Mouse (Mus musculus): ENCODE results near the gene Dct. TPM values are rescaled to one million over a fixed set of nuclear protein-coding genes. Genes with fewer than 3 reads are reported as not detected.
A peak's percentile ranks its signal among the peaks of the same experiment; 100 is the strongest.

Gene Dct
- total and polyA plus RNA-seq, 2 experiments from 2014 or later, result 0.44 to 0.49 TPM

DNA sequence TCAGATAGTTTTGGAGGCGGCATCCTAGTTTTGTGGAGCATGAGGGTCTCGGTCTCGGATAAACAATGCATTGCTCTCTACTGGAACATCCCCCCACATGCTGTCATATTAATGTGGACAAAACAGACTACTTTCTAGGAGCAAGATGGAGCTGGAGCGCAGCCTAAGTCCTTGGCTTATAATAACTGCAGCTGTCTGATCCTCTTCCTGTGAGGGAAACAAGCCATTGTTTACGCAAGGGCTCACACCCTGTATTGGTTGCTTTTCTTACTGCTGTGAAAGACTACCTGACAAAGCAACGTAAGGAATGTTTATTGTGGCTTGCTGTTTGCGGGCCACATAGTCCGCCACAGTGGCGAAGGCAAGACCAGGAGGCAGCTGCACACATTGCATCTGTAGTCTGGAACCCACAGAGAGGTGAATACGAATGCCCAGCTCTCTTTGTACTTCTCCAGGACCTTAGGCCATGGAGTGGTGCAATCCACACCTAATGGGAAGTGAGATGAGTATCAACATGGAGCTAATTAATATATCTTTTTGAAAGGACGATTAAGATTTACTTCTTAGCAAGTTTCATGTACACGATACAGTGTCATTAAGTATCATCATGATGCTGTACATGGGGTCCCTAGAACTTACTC, 17.5 kb upstream of the Dct start:
- WGBS, result 85% methylated on average over 12 of the region's 12 CpGs
- Histone ChIP-seq H3K4me1 (ENCODE audit: insufficient read depth, low read length) (no peaks in the 10 kb centered on the region), H3K36me3 (ENCODE audit: insufficient read depth, low read length) (no peaks in the 10 kb centered on the region), H3K4me2 (ENCODE audit: low read depth, low read length, poor library complexity, severe bottlenecking) (no peak overlapping the region), H3K9ac (replicated peaks; ENCODE audit: low read length, poor library complexity, severe bottlenecking) (no peak overlapping the region), H3K4me3 (ENCODE audit: low read depth, low read length) (no peak overlapping the region), H3K27ac (ENCODE audit: low read depth, low read length) (no peak overlapping the region), H3K27me3 (ENCODE audit: insufficient read depth, low read length) (no peaks in the 10 kb centered on the region), H3K9me3 (ENCODE audit: low read length) (no peaks in the 10 kb centered on the region)
- TF ChIP-seq CTCF (IDR thresholded peaks at IDR 0.05), result no peak
- ATAC-seq (ENCODE audit: low FRiP score), result no peak
- no peak for DNase-seq (ENCODE audit: low spot score)

DNA sequence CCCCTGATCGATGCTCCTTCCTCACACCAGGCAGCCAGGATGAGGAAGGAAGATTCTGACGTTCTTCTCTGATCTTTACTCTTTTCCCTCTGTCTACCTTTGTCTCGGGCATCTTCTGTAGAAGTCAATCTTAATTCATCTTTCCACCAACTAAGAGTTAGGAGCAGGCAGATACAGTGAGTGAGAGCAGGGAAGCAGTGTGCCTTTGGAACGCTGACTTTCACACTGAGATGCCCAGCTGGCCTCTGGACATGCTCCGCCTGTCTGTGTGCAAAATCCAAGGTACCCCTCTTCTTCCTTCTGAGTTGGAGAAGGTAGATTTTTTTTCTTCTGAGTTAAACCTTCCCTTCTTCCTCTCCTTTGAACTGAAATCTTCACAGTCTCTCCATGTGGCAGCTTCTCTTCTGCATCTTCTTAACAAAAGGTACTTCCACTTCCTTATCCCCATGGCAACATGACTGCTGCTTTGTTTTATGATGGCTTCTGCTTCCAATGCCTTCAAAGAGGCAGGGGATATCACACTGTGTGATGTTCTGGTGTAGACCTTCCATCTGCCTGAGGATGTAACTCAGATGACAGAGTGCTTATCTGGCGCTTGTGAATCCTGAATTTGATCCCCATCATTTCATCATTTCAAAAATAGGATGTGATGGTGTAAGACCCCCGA, 9.9 kb upstream of the Dct start:
- no peaks in the 10 kb centered on the region for H3K36me3 ChIP-seq (ENCODE audit: insufficient read depth, low read length)
- DNase-seq (ENCODE audit: low spot score) (peak; percentile 14), ATAC-seq (ENCODE audit: low FRiP score) (peak; percentile 73)
- H3K27me3 ChIP-seq (ENCODE audit: insufficient read depth, low read length), result no peaks in the 10 kb centered on the region
- H3K9ac ChIP-seq (replicated peaks; ENCODE audit: low read length, poor library complexity, severe bottlenecking), result no peak overlapping the region
- no peak overlapping the region for H3K4me3 ChIP-seq (ENCODE audit: low read depth, low read length)
- H3K9me3 ChIP-seq (ENCODE audit: low read length), result no peaks in the 10 kb centered on the region
- no peak overlapping the region for H3K27ac ChIP-seq (ENCODE audit: low read depth, low read length)
- H3K4me2 ChIP-seq (ENCODE audit: low read depth, low read length, poor library complexity, severe bottlenecking), result no peak overlapping the region
- 68% methylated on average over 7 of the region's 7 CpGs for WGBS
- TF ChIP-seq CTCF (IDR thresholded peaks at IDR 0.05), result no peak
- H3K4me1 ChIP-seq (ENCODE audit: insufficient read depth, low read length), result no peaks in the 10 kb centered on the region

DNA sequence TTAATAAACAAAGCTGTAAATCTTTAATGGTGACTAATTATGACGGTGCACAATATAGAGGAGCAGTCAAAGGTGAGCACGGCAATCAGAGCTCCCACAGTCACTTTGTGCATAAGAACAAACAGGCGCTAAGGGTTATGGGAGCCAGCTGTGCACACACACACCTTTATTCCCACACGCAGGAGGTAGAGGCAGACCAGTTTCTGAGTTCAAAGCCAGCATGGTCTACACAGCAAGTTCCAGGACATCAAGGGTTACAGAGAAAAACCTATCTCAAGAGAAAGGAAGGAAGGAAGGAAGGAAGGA, 6.5 kb upstream of the Dct start:
- 88% methylated on average over 4 of the region's 4 CpGs for WGBS
- no peak for ATAC-seq (ENCODE audit: low FRiP score)
- no peaks in the 10 kb centered on the region; the same call in 1 of the 2 replicates for H3K27me3 ChIP-seq (ENCODE audit: insufficient read depth, low read length)
- no peak for DNase-seq (ENCODE audit: low spot score)
- H3K4me1 ChIP-seq (ENCODE audit: insufficient read depth, low read length), result no peaks in the 10 kb centered on the region
- no peak overlapping the region for H3K4me2 ChIP-seq (ENCODE audit: low read depth, low read length, poor library complexity, severe bottlenecking)
- no peaks in the 10 kb centered on the region for H3K9me3 ChIP-seq (ENCODE audit: low read length)
- no peak overlapping the region for H3K9ac ChIP-seq (replicated peaks; ENCODE audit: low read length, poor library complexity, severe bottlenecking)
- H3K36me3 ChIP-seq (ENCODE audit: insufficient read depth, low read length), result no peaks in the 10 kb centered on the region
- no peak overlapping the region for H3K27ac ChIP-seq (ENCODE audit: low read depth, low read length)
- no peak for TF ChIP-seq CTCF (IDR thresholded peaks at IDR 0.05)
- H3K4me3 ChIP-seq (ENCODE audit: low read depth, low read length), result no peak overlapping the region

DNA sequence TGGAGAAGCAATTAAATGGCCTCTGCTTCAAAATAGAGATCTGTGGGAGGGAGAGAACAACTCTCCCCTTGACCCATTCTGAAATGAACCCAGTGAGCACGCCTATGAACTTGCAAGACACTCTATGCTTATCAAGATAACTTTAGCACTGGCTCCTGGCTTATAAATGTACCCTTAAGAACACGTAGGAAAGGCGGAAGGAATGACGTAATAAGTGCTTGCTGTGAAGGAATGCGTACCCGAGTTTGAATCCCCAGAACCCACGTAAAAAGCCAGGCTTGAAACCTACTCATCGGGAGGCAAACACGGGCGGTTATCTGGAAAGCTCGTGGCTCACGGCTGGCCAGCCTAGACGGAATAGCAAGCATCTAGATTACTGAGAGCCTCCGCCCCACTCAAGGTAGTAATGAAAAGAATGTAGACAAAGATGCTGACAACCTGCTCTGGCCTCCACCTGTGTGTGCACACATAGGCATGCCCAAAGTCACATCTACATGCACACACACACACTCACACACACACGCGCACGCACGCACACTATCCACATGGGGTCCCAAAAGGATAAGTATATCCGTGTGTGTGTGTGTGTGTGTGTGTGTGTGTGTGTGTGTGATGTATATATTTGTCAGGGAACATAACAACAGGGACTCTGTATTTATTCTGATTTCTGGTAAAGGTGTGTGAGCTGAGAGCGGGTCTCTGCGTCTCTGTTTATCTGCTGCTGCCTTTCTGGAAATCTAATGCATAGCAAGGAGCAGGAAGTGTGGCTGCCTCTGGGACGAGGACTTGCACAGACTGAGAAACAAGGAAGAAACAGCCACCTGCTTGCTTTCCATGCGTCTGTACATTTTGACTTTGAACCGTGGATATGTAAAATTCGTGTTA, 5.9 kb upstream of the Dct start:
- WGBS, result 89% methylated on average over 25 of the region's 25 CpGs
- Histone ChIP-seq H3K27me3 (ENCODE audit: insufficient read depth, low read length) (no peaks in the 10 kb centered on the region; the same call in 1 of the 2 replicates), H3K4me1 (ENCODE audit: insufficient read depth, low read length) (no peaks in the 10 kb centered on the region), H3K9ac (replicated peaks; ENCODE audit: low read length, poor library complexity, severe bottlenecking) (no peak overlapping the region), H3K27ac (ENCODE audit: low read depth, low read length) (no peak overlapping the region), H3K9me3 (ENCODE audit: low read length) (no peaks in the 10 kb centered on the region), H3K36me3 (ENCODE audit: insufficient read depth, low read length) (no peaks in the 10 kb centered on the region), H3K4me2 (ENCODE audit: low read depth, low read length, poor library complexity, severe bottlenecking) (no peak overlapping the region), H3K4me3 (ENCODE audit: low read depth, low read length) (no peak overlapping the region)
- ATAC-seq (ENCODE audit: low FRiP score), result no peak
- TF ChIP-seq CTCF (IDR thresholded peaks at IDR 0.05), result no peak
- DNase-seq (ENCODE audit: low spot score), result no peak

DNA sequence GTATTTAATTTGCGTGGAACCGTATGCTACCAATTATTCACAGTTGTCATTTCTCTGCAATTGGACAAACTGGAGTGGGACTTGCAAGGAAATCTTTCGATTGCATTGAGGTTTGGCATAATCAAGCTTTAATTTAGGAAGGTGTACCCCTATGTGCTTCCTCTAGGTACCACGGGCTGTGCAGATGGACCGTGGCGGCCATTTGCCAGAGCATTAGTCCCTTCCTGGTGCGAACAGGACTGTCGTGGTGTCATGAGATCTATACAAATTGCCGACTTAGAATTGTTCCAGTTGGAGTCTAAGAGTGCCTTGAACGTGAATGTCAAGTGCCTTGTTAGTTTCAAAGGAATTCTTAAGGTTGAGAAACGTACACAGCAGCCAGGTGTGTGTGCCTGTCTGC, 726 bp upstream of the Dct start:
- Histone ChIP-seq H3K9me3 (ENCODE audit: low read length) (no peaks in the 10 kb centered on the region), H3K27ac (ENCODE audit: low read depth, low read length) (no peak overlapping the region), H3K27me3 (ENCODE audit: insufficient read depth, low read length) (no peaks in the 10 kb centered on the region; the same call in 1 of the 2 replicates), H3K4me1 (ENCODE audit: insufficient read depth, low read length) (peaks cover 3% of the 10 kb centered on the region; the same call in 1 of the 2 replicates), H3K4me3 (ENCODE audit: low read depth, low read length) (no peak overlapping the region), H3K36me3 (ENCODE audit: insufficient read depth, low read length) (no peaks in the 10 kb centered on the region), H3K9ac (replicated peaks; ENCODE audit: low read length, poor library complexity, severe bottlenecking) (no peak overlapping the region), H3K4me2 (ENCODE audit: low read depth, low read length, poor library complexity, severe bottlenecking) (no peak overlapping the region)
- TF ChIP-seq CTCF (IDR thresholded peaks at IDR 0.05), result no peak
- ATAC-seq (ENCODE audit: low FRiP score), result no peak
- 52% methylated on average over 11 of the region's 11 CpGs for WGBS
- no peak for DNase-seq (ENCODE audit: low spot score)

DNA sequence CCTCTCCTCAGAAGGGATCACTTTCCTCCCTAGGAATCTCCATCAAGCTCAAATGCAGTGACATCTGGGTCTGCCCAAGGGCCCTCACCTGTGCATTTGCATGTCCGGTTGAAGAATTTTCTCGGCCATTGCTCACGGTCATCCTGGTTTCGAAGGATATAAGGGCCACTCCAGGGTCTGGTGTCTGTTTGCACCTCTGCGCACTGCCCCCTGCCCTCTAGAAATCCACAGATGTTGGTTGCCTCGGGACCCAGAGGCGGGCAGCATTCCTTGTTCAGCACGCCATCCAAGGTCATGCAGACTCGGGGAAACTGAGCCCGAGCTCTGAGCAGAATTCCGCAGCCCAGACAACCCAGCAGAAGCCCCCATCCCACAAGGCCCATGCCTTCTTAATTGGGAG, 648 bp downstream of the Dct start:
- no peak for DNase-seq (ENCODE audit: low spot score)
- no peaks in the 10 kb centered on the region for H3K9me3 ChIP-seq (ENCODE audit: low read length)
- no peak overlapping the region for H3K9ac ChIP-seq (replicated peaks; ENCODE audit: low read length, poor library complexity, severe bottlenecking)
- 86% methylated on average over 11 of the region's 11 CpGs for WGBS
- H3K4me3 ChIP-seq (ENCODE audit: low read depth, low read length), result no peak overlapping the region
- no peak for TF ChIP-seq CTCF (IDR thresholded peaks at IDR 0.05)
- no peaks in the 10 kb centered on the region; the same call in 1 of the 2 replicates for H3K27me3 ChIP-seq (ENCODE audit: insufficient read depth, low read length)
- H3K27ac ChIP-seq (ENCODE audit: low read depth, low read length), result no peak overlapping the region
- H3K4me1 ChIP-seq (ENCODE audit: insufficient read depth, low read length), result peaks cover 3% of the 10 kb centered on the region; the same call in 1 of the 2 replicates
- no peak for ATAC-seq (ENCODE audit: low FRiP score)
- no peaks in the 10 kb centered on the region for H3K36me3 ChIP-seq (ENCODE audit: insufficient read depth, low read length)
- no peak overlapping the region for H3K4me2 ChIP-seq (ENCODE audit: low read depth, low read length, poor library complexity, severe bottlenecking)
